Mouse (Mus musculus): ENCODE measurements around the gene Vcl. TPM values are rescaled to one million over a fixed set of nuclear protein-coding genes. Genes with fewer than 3 reads are reported as not detected.
A peak's percentile ranks its signal among the peaks of the same experiment; 100 is the strongest.

Vcl gene
- total and polyA plus RNA-seq, 2 experiments = 9.5 to 12.1 TPM

GRCm38 (mm10) chr14:20997548-20997947 lies 68.3 kb downstream of the Vcl start:
- Histone ChIP-seq H3K79me2 (ENCODE audit: control insufficient read depth, insufficient read depth, low read length) (no peaks in the 10 kb centered on the region; the same call in 1 of the 2 replicates), H3K36me3 (ENCODE audit: control insufficient read depth, insufficient read depth, low read length) (peaks cover 13% of the 10 kb centered on the region), H3K9ac (ENCODE audit: low read depth, low read length) (no peak overlapping the region), H3K4me1 (ENCODE audit: control insufficient read depth, insufficient read depth, low read length) (peaks cover 11% of the 10 kb centered on the region; the same call in 1 of the 2 replicates), H3K4me3 (ENCODE audit: insufficient read depth, low read depth, low read length) (no peak overlapping the region), H3K27ac (replicated peaks; ENCODE audit: insufficient read depth, low read depth, low read length) (no peak overlapping the region), H3K27me3 (ENCODE audit: control insufficient read depth, insufficient read depth, low read length) (no peaks in the 10 kb centered on the region)
- DNase-seq (ENCODE audit: extremely low read depth, low read depth, low spot score) = no peak
- 80% methylated on average over 3 of the region's 3 CpGs for WGBS
- TF ChIP-seq POLR2A (IDR thresholded peaks at IDR 0.05; ENCODE audit: extremely low read depth, insufficient read depth, low read length) = no peak

- Histone ChIP-seq H3K79me2 (ENCODE audit: control insufficient read depth, insufficient read depth, low read length) (no peaks in the 10 kb centered on the region; the same call in 1 of the 2 replicates), H3K36me3 (ENCODE audit: control insufficient read depth, insufficient read depth, low read length) (peaks cover 22% of the 10 kb centered on the region), H3K4me3 (ENCODE audit: insufficient read depth, low read depth, low read length) (no peak overlapping the region), H3K27me3 (ENCODE audit: control insufficient read depth, insufficient read depth, low read length) (no peaks in the 10 kb centered on the region), H3K4me1 (ENCODE audit: control insufficient read depth, insufficient read depth, low read length) (peaks cover 5% of the 10 kb centered on the region; the same call in 1 of the 2 replicates), H3K27ac (replicated peaks; ENCODE audit: insufficient read depth, low read depth, low read length) (no peak overlapping the region), H3K9ac (ENCODE audit: low read depth, low read length) (no peak overlapping the region)
- peak; percentile 67 for DNase-seq (ENCODE audit: extremely low read depth, low read depth, low spot score)
- TF ChIP-seq POLR2A (IDR thresholded peaks at IDR 0.05; ENCODE audit: extremely low read depth, insufficient read depth, low read length) = no peak
- TF ChIP-seq CTCF (IDR thresholded peaks at IDR 0.05; ENCODE audit: low read depth, low read length) = no peak
- 44% methylated on average over 4 of the region's 4 CpGs for WGBS
Observed at GRCm38 (mm10) chr14:20999617-21000016, 70.4 kb downstream of the Vcl start.

- Histone ChIP-seq H3K4me3 (ENCODE audit: insufficient read depth, low read depth, low read length) (no peak overlapping the region), H3K9ac (ENCODE audit: low read depth, low read length) (no peak overlapping the region), H3K4me1 (ENCODE audit: control insufficient read depth, insufficient read depth, low read length) (no peaks in the 10 kb centered on the region), H3K27me3 (ENCODE audit: control insufficient read depth, insufficient read depth, low read length) (no peaks in the 10 kb centered on the region), H3K36me3 (ENCODE audit: control insufficient read depth, insufficient read depth, low read length) (peaks cover 52% of the 10 kb centered on the region), H3K27ac (replicated peaks; ENCODE audit: insufficient read depth, low read depth, low read length) (no peak overlapping the region), H3K79me2 (ENCODE audit: control insufficient read depth, insufficient read depth, low read length) (no peaks in the 10 kb centered on the region)
- DNase-seq (ENCODE audit: extremely low read depth, low read depth, low spot score) = no peak
- WGBS = 78% methylated on average over 5 of the region's 5 CpGs
- no peak for TF ChIP-seq POLR2A (IDR thresholded peaks at IDR 0.05; ENCODE audit: extremely low read depth, insufficient read depth, low read length)
- TF ChIP-seq CTCF (IDR thresholded peaks at IDR 0.05; ENCODE audit: low read depth, low read length) = no peak
Observed at GRCm38 (mm10) chr14:21013800-21014334, 84.7 kb downstream of the Vcl start.

GRCm38 (mm10) chr14:21017871-21018270 lies 88.7 kb downstream of the Vcl start:
- 95% methylated on average over 5 of the region's 5 CpGs for WGBS
- H3K36me3 ChIP-seq (ENCODE audit: control insufficient read depth, insufficient read depth, low read length) = peaks cover 62% of the 10 kb centered on the region
- H3K79me2 ChIP-seq (ENCODE audit: control insufficient read depth, insufficient read depth, low read length) = no peaks in the 10 kb centered on the region
- H3K9ac ChIP-seq (ENCODE audit: low read depth, low read length) = no peak overlapping the region
- no peak for DNase-seq (ENCODE audit: extremely low read depth, low read depth, low spot score)
- no peak overlapping the region for H3K27ac ChIP-seq (replicated peaks; ENCODE audit: insufficient read depth, low read depth, low read length)
- TF ChIP-seq CTCF (IDR thresholded peaks at IDR 0.05; ENCODE audit: low read depth, low read length) (no peak), POLR2A (IDR thresholded peaks at IDR 0.05; ENCODE audit: extremely low read depth, insufficient read depth, low read length) (no peak)
- H3K27me3 ChIP-seq (ENCODE audit: control insufficient read depth, insufficient read depth, low read length) = no peaks in the 10 kb centered on the region
- no peak overlapping the region for H3K4me3 ChIP-seq (ENCODE audit: insufficient read depth, low read depth, low read length)
- H3K4me1 ChIP-seq (ENCODE audit: control insufficient read depth, insufficient read depth, low read length) = no peaks in the 10 kb centered on the region

- no peak for DNase-seq (ENCODE audit: extremely low read depth, low read depth, low spot score)
- 62% methylated on average over 3 of the region's 3 CpGs for WGBS
- H3K36me3 ChIP-seq (ENCODE audit: control insufficient read depth, insufficient read depth, low read length) = peaks cover 63% of the 10 kb centered on the region
- no peaks in the 10 kb centered on the region for H3K4me1 ChIP-seq (ENCODE audit: control insufficient read depth, insufficient read depth, low read length)
- H3K27me3 ChIP-seq (ENCODE audit: control insufficient read depth, insufficient read depth, low read length) = no peaks in the 10 kb centered on the region
- H3K27ac ChIP-seq (replicated peaks; ENCODE audit: insufficient read depth, low read depth, low read length) = no peak overlapping the region
- no peak overlapping the region for H3K9ac ChIP-seq (ENCODE audit: low read depth, low read length)
- no peaks in the 10 kb centered on the region for H3K79me2 ChIP-seq (ENCODE audit: control insufficient read depth, insufficient read depth, low read length)
- H3K4me3 ChIP-seq (ENCODE audit: insufficient read depth, low read depth, low read length) = no peak overlapping the region
- no peak for TF ChIP-seq CTCF (IDR thresholded peaks at IDR 0.05; ENCODE audit: low read depth, low read length)
- no peak for TF ChIP-seq POLR2A (IDR thresholded peaks at IDR 0.05; ENCODE audit: extremely low read depth, insufficient read depth, low read length)
Observed at GRCm38 (mm10) chr14:21018977-21019376, 89.8 kb downstream of the Vcl start.

- H3K4me3 ChIP-seq (ENCODE audit: insufficient read depth, low read depth, low read length) = no peak overlapping the region
- no peak overlapping the region for H3K9ac ChIP-seq (ENCODE audit: low read depth, low read length)
- peaks cover 59% of the 10 kb centered on the region for H3K36me3 ChIP-seq (ENCODE audit: control insufficient read depth, insufficient read depth, low read length)
- H3K27ac ChIP-seq (replicated peaks; ENCODE audit: insufficient read depth, low read depth, low read length) = no peak overlapping the region
- H3K79me2 ChIP-seq (ENCODE audit: control insufficient read depth, insufficient read depth, low read length) = no peaks in the 10 kb centered on the region
- H3K4me1 ChIP-seq (ENCODE audit: control insufficient read depth, insufficient read depth, low read length) = no peaks in the 10 kb centered on the region
- no peak for DNase-seq (ENCODE audit: extremely low read depth, low read depth, low spot score)
- H3K27me3 ChIP-seq (ENCODE audit: control insufficient read depth, insufficient read depth, low read length) = no peaks in the 10 kb centered on the region
- no peak for TF ChIP-seq CTCF (IDR thresholded peaks at IDR 0.05; ENCODE audit: low read depth, low read length)
- no peak for TF ChIP-seq POLR2A (IDR thresholded peaks at IDR 0.05; ENCODE audit: extremely low read depth, insufficient read depth, low read length)
- WGBS = 95% methylated on average over 8 of the region's 8 CpGs
Observed at GRCm38 (mm10) chr14:21020435-21020834, 91.2 kb downstream of the Vcl start.
